Mouse (Mus musculus) spleen, adult 18-20 months (tissue): ENCODE data around the gene H2-Ab1.
A peak's percentile ranks its signal among the peaks of the same experiment; 100 is the strongest.
"Not testable (repeated sequence)": the region's sequence is repeated elsewhere in the genome, so short reads cannot be mapped to it uniquely, and the experiment has no call there.

Experiments
- DNase-seq, 2 experiments: peaks; one replicate each; pipeline ENCODE4 v3.0.0; 2022; ENCODE audit warnings: mixed read lengths in 2 of 2

The H2-Ab1 gene

DNA sequence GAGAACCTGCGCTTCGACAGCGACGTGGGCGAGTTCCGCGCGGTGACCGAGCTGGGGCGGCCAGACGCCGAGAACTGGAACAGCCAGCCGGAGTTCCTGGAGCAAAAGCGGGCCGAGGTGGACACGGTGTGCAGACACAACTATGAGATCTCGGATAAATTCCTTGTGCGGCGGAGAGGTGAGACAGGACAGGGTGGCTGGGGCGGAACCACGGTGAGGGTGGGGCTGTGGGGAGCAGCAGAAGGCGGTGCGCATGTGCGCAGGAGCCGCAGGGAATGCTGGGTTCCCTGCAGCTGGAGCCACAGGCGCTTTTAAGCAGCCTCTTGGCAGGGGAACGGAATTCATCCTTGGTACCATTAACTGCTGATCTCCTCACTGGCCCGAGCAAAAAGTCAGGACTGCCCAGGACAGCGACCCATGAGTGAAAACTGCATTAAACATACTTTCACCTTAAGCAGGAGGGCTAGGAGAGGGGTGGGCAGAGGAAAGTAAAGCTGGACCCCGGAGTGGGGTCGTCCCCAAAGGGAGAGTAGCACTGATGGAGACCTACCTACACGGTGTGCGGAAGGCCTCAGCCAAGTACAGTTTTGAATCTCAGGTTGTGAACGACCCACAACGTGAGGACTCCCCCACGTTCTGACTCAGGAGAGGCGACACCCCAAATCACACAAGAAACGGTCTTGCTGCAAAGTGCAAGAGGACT lies 52.3 kb downstream of the H2-Ab1 start:
- no peak for DNase-seq

DNA sequence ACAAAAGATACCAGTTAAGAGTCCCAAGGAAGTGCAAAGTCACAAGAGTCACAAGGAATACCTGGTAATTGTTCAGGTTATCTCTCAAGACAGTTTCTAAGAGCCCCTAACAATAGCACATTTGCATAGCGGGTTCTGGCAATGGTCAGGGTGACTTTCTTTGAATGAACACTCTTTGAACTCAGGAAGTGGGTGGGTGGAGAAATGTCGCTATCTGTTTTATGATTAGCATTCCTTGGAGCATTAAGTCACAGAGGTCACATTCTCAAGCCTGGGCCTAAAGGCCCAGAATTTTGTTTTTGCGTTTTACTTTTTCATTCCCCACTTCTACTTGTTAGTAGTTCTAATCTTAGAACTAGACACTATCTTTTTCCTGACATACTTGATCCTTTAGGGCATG lies 53.0 kb downstream of the H2-Ab1 start:
- not testable (repeated sequence) for DNase-seq

DNA sequence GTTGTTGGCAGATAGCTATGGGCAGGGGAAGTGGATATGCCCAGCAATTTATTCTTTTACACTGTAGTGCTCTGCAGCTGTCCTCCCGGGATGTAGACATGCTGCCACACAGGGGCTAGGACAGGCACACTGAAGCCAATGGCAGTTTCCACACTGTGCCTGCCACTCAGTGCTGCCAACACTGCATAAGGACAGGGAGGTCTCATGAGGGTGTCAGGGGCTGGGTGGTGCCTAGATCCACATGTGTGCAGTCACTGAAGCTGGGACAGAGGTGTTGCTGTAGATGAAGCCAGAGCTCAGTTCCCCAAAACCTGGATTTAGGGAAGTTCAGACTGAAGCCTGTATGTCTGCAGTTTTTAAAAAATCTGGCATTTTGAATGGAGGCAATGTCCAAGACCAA lies 54.7 kb downstream of the H2-Ab1 start:
- DNase-seq, result no peak

DNA sequence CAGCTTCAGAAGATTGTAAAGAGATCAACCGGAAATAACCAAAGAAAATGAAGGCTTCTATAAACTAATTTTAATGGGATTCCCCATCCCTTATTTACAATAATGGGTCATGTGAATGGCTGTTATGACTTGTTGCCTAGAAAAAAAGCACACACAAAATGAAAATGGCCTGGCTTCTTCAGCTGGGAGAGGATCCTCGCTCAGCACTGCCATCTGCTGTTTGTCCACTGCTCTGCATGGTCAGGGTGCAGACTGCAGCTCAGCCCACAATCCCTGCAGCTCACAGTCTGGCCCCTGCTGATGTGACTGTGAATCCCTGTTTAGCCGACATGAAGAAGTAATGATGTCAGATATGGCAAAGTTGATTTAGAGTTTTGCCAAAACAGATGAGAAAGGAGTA lies 55.9 kb downstream of the H2-Ab1 start:
- peak; percentile 67 to 79 for DNase-seq

- DNase-seq, result no peak
These were observed 56.8 kb downstream of the H2-Ab1 start for GRCm38 (mm10) chr17:34314286-34314685.

DNA sequence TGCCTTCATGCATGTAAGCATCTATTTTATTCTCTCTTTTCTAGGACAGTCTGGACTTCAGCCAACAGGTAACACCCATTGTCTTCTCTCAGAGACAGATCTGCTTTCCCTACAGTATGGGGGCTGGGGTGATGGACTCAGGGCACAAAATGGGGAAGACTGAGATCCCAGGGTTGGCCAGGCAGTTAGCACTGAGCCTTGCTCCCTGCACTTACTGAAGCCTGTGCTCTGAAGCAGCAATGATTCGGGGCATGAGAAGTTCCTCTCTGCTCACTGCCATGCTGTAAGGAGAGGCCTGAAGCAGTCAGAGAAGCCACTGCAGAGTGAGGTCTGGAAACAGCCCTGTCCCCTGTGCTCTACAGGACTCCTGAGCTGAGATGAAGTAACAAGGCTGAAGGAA lies 58.0 kb downstream of the H2-Ab1 start:
- peak in 1 of 2 experiments; percentile 5 for DNase-seq

GRCm38 (mm10) chr17:34316697-34317096 lies 59.2 kb downstream of the H2-Ab1 start:
- DNase-seq, result peak in 1 of 2 experiments; percentile 2

DNA sequence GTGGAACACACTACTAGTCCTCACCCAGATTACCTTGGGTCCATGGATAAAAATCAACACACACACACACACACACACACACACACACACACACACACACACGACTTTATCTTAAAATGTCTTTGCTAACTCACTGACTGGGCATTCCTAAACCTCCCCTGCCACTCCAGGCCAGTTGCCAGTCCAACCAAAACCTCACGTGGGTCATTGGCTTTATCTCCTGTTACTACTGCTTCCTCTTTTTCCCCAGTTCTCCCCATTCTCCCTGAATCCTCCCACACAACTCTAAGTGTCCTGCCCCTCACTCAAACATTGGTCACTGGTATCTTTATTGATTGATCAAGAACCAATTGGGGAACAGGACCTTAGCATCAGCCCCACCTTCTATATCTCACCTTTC lies 59.8 kb downstream of the H2-Ab1 start:
- DNase-seq, result peak in 1 of 2 experiments; percentile 1
